Mouse (Mus musculus) cerebellum, adult 2 months (tissue): Measurements from ENCODE around the gene Hlx.

ENCODE experiments used
- CTCF ChIP-seq: fragments of 200-500 bp; IDR thresholded peaks from 2 replicates; pipeline ENCODE4 v1.5.1; 2011; ENCODE audit warnings: low read depth, mild to moderate bottlenecking, control low read depth, low read length, moderate library complexity, borderline replicate concordance; ENCODE audit not compliant: insufficient read depth
- POLR2A ChIP-seq: fragments of 200-500 bp; IDR thresholded peaks from 2 replicates; pipeline ENCODE4 v1.6.1; 2011; ENCODE audit warnings: low read length, control low read depth, borderline replicate concordance; ENCODE audit not compliant: insufficient read depth

DNA sequence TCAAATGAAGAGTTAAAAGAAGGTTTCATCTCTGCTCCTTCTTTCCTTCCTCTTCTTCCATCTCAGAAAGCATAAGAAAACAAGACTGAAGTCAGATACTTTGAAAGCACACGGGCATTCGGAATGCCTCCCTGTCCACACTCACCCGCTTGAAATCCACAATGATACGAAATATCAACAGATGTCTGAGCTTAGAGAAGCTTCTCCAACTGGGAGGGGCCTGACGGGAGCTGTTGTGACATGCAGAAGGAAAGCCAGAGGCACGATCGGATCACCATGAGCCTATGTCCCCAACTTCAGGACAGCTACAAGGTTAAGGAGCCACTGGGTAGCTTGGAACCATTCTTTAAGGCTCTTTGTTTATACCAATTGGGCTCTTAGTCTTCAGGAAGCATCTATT, 44.4 kb downstream of the Hlx start:
- TF ChIP-seq CTCF = no peak
- TF ChIP-seq POLR2A = no peak
